ENCODE assay signal across 11 mouse cellular contexts in genomic region chr7:99627366-99627765, GRCm38 (mm10). TPM values are rescaled to one million over a fixed set of nuclear protein-coding genes. Genes with fewer than 3 reads are reported as not detected.
DNase-seq lines count a peak whose midpoint lies in the region; ATAC-seq and TF ChIP-seq lines count a peak whose summit lies in the region.
"Had no signal": no experiment of that assay in that cellular context is flagged by ENCODE, and none has a peak within 500 bp of the region (broad histone marks: within the 10 kb centered on the region; RNA-seq: fewer than 3 reads in every experiment).

No protein-coding gene starts in this region.

- no peaks in the 10 kb centered on the region for H3K79me2 ChIP-seq in heart, adult 2 months (replicated peaks; ENCODE audit: control insufficient read depth, insufficient read depth, low read length)

- no peaks in the 10 kb centered on the region for H3K36me3 ChIP-seq in heart, embryonic 15.5 days
- H3K36me3 ChIP-seq in heart, adult 2 months (ENCODE audit: control insufficient read depth, insufficient read depth, low read length): no peaks in the 10 kb centered on the region
- H3K36me3 ChIP-seq in embryonic facial prominence, embryonic 12.5 days: no peaks in the 10 kb centered on the region
- no peaks in the 10 kb centered on the region for H3K36me3 ChIP-seq in hindbrain, embryonic 14.5 days (replicated peaks; ENCODE audit: control insufficient read depth, insufficient read depth)
- H3K36me3 ChIP-seq in midbrain, embryonic 15.5 days (replicated peaks): no peaks in the 10 kb centered on the region
- H3K36me3 ChIP-seq in thymus, adult 2 months (ENCODE audit: control insufficient read depth, insufficient read depth, low read length): no peaks in the 10 kb centered on the region

- intact Hi-C loops in heart, adult 2 months (cut with DNase I): no loop called here

- no peak for TF ChIP-seq POLR2A in heart, adult 2 months (IDR thresholded peaks at IDR 0.05; ENCODE audit: insufficient read depth, low read depth, low read length)
- TF ChIP-seq POLR2A in thymus, adult 2 months (IDR thresholded peaks at IDR 0.05; ENCODE audit: control insufficient read depth, extremely low read depth, insufficient read depth, low read length, poor library complexity): no peak

- no peak for ATAC-seq in heart, embryonic 15.5 days (replicated peaks; ENCODE audit: insufficient number of reproducible peaks, insufficient read depth, low FRiP score, low read depth)
- ATAC-seq in embryonic facial prominence, embryonic 12.5 days (ENCODE audit: insufficient number of reproducible peaks, insufficient read depth, low FRiP score, low TSS enrichment): no peak
- ATAC-seq in hindbrain, embryonic 14.5 days (ENCODE audit: low FRiP score): no peak
- ATAC-seq in midbrain, embryonic 15.5 days (replicated peaks): no peak
- ATAC-seq: inflammation-experienced regulatory T-cells, adult 6 months had no signal

- no peak for TF ChIP-seq CTCF in heart, adult 2 months (IDR thresholded peaks at IDR 0.05)
- no peak for TF ChIP-seq CTCF in thymus, adult 2 months (IDR thresholded peaks at IDR 0.05; ENCODE audit: borderline replicate concordance, control insufficient read depth, extremely low read depth, insufficient read depth, low read length, poor library complexity)

- H3K9ac ChIP-seq in heart, embryonic 15.5 days: no peak overlapping the region
- H3K9ac ChIP-seq in heart, adult 2 months (ENCODE audit: low read depth, low read length): no peak overlapping the region
- H3K9ac ChIP-seq in embryonic facial prominence, embryonic 12.5 days: no peak overlapping the region
- H3K9ac ChIP-seq in hindbrain, embryonic 14.5 days: no peak overlapping the region
- no peak overlapping the region for H3K9ac ChIP-seq in midbrain, embryonic 15.5 days

- TF ChIP-seq EP300 in heart, adult 2 months (IDR thresholded peaks at IDR 0.05; ENCODE audit: insufficient read depth, low read depth, low read length): no peak

- peaks cover 20% of the 10 kb centered on the region for H3K4me1 ChIP-seq in heart, embryonic 15.5 days (replicated peaks)
- H3K4me1 ChIP-seq in heart, adult 2 months (ENCODE audit: control insufficient read depth, insufficient read depth, low read length): peaks cover 3% of the 10 kb centered on the region; the same call in 1 of the 2 replicates
- peaks cover 23% of the 10 kb centered on the region for H3K4me1 ChIP-seq in embryonic facial prominence, embryonic 12.5 days
- peaks cover 15% of the 10 kb centered on the region for H3K4me1 ChIP-seq in hindbrain, embryonic 14.5 days (replicated peaks; ENCODE audit: control insufficient read depth, insufficient read depth, low read length)
- H3K4me1 ChIP-seq in midbrain, embryonic 15.5 days: peaks cover 22% of the 10 kb centered on the region
- peaks cover 16% of the 10 kb centered on the region for H3K4me1 ChIP-seq in thymus, adult 2 months (replicated peaks; ENCODE audit: control insufficient read depth, insufficient read depth, low read length)

- peak overlapping the region; percentile 97; the same call in 1 of the 2 replicates for H3K4me2 ChIP-seq in heart, embryonic 15.5 days
- peak overlapping the region; percentile 93; the same call in 1 of the 2 replicates for H3K4me2 ChIP-seq in embryonic facial prominence, embryonic 12.5 days (replicated peaks)
- H3K4me2 ChIP-seq in hindbrain, embryonic 14.5 days (replicated peaks): peak overlapping the region; percentile 83
- peak overlapping the region; percentile 91 for H3K4me2 ChIP-seq in midbrain, embryonic 15.5 days

- no peak for DNase-seq in heart, adult 2 months
- no peak for DNase-seq in hindbrain, embryonic 14.5 days (ENCODE audit: low spot score)
- no peak for DNase-seq in left cerebral cortex, adult 18-20 months (ENCODE audit: low spot score in 2 of 2)
- no peak for DNase-seq in spleen, adult 12 weeks (ENCODE audit: low spot score)
- DNase-seq in thymus, adult 2 months: no peak

- peak overlapping the region; percentile 57 for H3K4me3 ChIP-seq in heart, embryonic 15.5 days
- no peak overlapping the region for H3K4me3 ChIP-seq in heart, adult 2 months
- H3K4me3 ChIP-seq in embryonic facial prominence, embryonic 12.5 days: peak overlapping the region; percentile 49; the same call in 1 of the 2 replicates
- H3K4me3 ChIP-seq in hindbrain, embryonic 14.5 days (replicated peaks; ENCODE audit: low read length): peak overlapping the region; percentile 49; the same call in 1 of the 2 replicates
- peak overlapping the region; percentile 61; the same call in 1 of the 2 replicates for H3K4me3 ChIP-seq in midbrain, embryonic 15.5 days
- H3K4me3 ChIP-seq in thymus, adult 2 months (ENCODE audit: control insufficient read depth, insufficient read depth, low read length): no peak overlapping the region

- 11% methylated on average over 7 of the region's 7 CpGs for WGBS in heart, embryonic 15.5 days
- 30% methylated on average over 7 of the region's 7 CpGs for WGBS in heart, adult 2 months
- 4% methylated on average over 7 of the region's 7 CpGs for WGBS in embryonic facial prominence, embryonic 12.5 days
- 9% methylated on average over 7 of the region's 7 CpGs for WGBS in hindbrain, embryonic 14.5 days
- WGBS in midbrain, embryonic 15.5 days: 10% methylated on average over 7 of the region's 7 CpGs
- WGBS in thymus, adult 2 months: 21% methylated on average over 7 of the region's 7 CpGs

- no peaks in the 10 kb centered on the region for H3K9me3 ChIP-seq in heart, embryonic 15.5 days (replicated peaks)
- no peaks in the 10 kb centered on the region for H3K9me3 ChIP-seq in embryonic facial prominence, embryonic 12.5 days
- H3K9me3 ChIP-seq in hindbrain, embryonic 14.5 days (ENCODE audit: control insufficient read depth, low read length): no peaks in the 10 kb centered on the region
- H3K9me3 ChIP-seq in midbrain, embryonic 15.5 days: no peaks in the 10 kb centered on the region

- peaks cover 96% of the 10 kb centered on the region for H3K27me3 ChIP-seq in heart, embryonic 15.5 days
- H3K27me3 ChIP-seq in heart, adult 2 months (ENCODE audit: control insufficient read depth, insufficient read depth, low read length): peaks cover 5% of the 10 kb centered on the region; the same call in 1 of the 2 replicates
- H3K27me3 ChIP-seq in embryonic facial prominence, embryonic 12.5 days: peaks cover 77% of the 10 kb centered on the region
- peaks cover 28% of the 10 kb centered on the region for H3K27me3 ChIP-seq in hindbrain, embryonic 14.5 days (ENCODE audit: control insufficient read depth, insufficient read depth, low read length)
- peaks cover 45% of the 10 kb centered on the region for H3K27me3 ChIP-seq in midbrain, embryonic 15.5 days (replicated peaks)
- peaks cover 14% of the 10 kb centered on the region; the same call in 1 of the 2 replicates for H3K27me3 ChIP-seq in thymus, adult 2 months (ENCODE audit: control insufficient read depth, insufficient read depth, low read length)

- H3K27ac ChIP-seq in heart, embryonic 15.5 days: no peak overlapping the region
- no peak overlapping the region for H3K27ac ChIP-seq in heart, adult 2 months
- H3K27ac ChIP-seq in embryonic facial prominence, embryonic 12.5 days: no peak overlapping the region
- H3K27ac ChIP-seq in hindbrain, embryonic 14.5 days: no peak overlapping the region
- H3K27ac ChIP-seq in midbrain, embryonic 15.5 days: no peak overlapping the region
- H3K27ac ChIP-seq in thymus, adult 2 months (ENCODE audit: control insufficient read depth, insufficient read depth, low read length): no peak overlapping the region

RNA-seq across cellular contexts. Expression of gene Tpbgl, which starts 0.5 kb away (rescaled TPM):
- polyA plus RNA-seq in heart, embryonic 15.5 days (2015; fragmentation: Nextera tagmentation; extraction: Ambion mirVana): 2.1 and 3.3 TPM in 2 replicates
- total RNA-seq in heart, adult 2 months (2021): 1 to 10 TPM; 3.3 to 3.4 TPM
- 3.5 and 5.1 TPM in 2 replicates for polyA plus RNA-seq in heart, adult 2 months (2012; rRNA removed)
- 0.93 and 1.5 TPM in 2 replicates for polyA plus RNA-seq in embryonic facial prominence, embryonic 12.5 days (2016; fragmentation: Nextera tagmentation; extraction: Ambion mirVana)
- 1.7 and 2.5 TPM in 2 replicates for polyA plus RNA-seq in hindbrain, embryonic 14.5 days (2014; fragmentation: Nextera tagmentation; extraction: Ambion mirVana)
- polyA plus RNA-seq in midbrain, embryonic 15.5 days (2015; fragmentation: Nextera tagmentation; extraction: Ambion mirVana): 1.1 and 1.4 TPM in 2 replicates
- total RNA-seq in left cerebral cortex, adult 18-20 months (2021): 1 to 10 TPM; 3.8 to 4.8 TPM
- 3.8 and 4.6 TPM in 2 replicates for polyA plus RNA-seq in thymus, adult 2 months (2012; rRNA removed)
- total RNA-seq: common myeloid progenitor, adult 5-6 weeks; monocyte, adult 5-6 weeks had no signal

Comparison
In these comparisons a context has a peak if more than half of its experiments do, and no peak if none do; other contexts are left out.
1. H3K4me3 ChIP-seq: peak in heart, embryonic 15.5 days (single experiment), embryonic facial prominence, embryonic 12.5 days (single experiment), hindbrain, embryonic 14.5 days (single experiment) and midbrain, embryonic 15.5 days (single experiment); none in heart, adult 2 months (single experiment) and thymus, adult 2 months (single experiment).
2. Peak in every context shown above with its lines, with median percentiles within 50 percentile points of each other: H3K4me2 ChIP-seq.